Mouse (Mus musculus) kidney, embryonic 14.5 days (tissue): ENCODE measurements around the gene Ppa2. TPM values are rescaled to one million over a fixed set of nuclear protein-coding genes. Genes with fewer than 3 reads are reported as not detected.

Experiments
- ATAC-seq: fragments of 200-750 bp; cut with Nextera tagmentation; 2 replicates; pipeline ENCODE4 v1.8.0; 2017; ENCODE audit warnings: moderate number of reproducible peaks, mild to moderate bottlenecking, moderate TSS enrichment, moderate library complexity; ENCODE audit not compliant: low FRiP score, low TSS enrichment
- H3K27ac ChIP-seq: fragments of 300-500 bp; sonication (generic); 2 replicates; pipeline ENCODE4 v1.5.1; 2014; ENCODE audit warnings: low read depth, mild to moderate bottlenecking, low read length, moderate library complexity, mixed read lengths
- H3K27me3 ChIP-seq: fragments of 300-500 bp; sonication (generic); 2 replicates; pipeline ENCODE4 v1.6.1; 2014; ENCODE audit warnings: mild to moderate bottlenecking, low read length; ENCODE audit not compliant: control insufficient read depth, insufficient read depth
- H3K36me3 ChIP-seq: fragments of 300-500 bp; sonication (generic); 2 replicates; pipeline ENCODE4 v1.6.1; 2014; ENCODE audit warnings: low read length, mixed read lengths; ENCODE audit not compliant: control insufficient read depth, insufficient read depth
- H3K4me1 ChIP-seq: fragments of 300-500 bp; sonication (generic); 2 replicates; pipeline ENCODE4 v1.6.1; 2014; ENCODE audit warnings: low read length, mixed read lengths; ENCODE audit not compliant: control insufficient read depth, insufficient read depth
- H3K4me2 ChIP-seq: fragments of 300-500 bp; sonication (generic); replicated peaks from 2 replicates; pipeline ENCODE4 v1.6.1; 2014; ENCODE audit warnings: low read depth, mild to moderate bottlenecking, low read length
- H3K4me3 ChIP-seq: fragments of 300-500 bp; sonication (generic); 2 replicates; pipeline ENCODE4 v1.5.1; 2014; ENCODE audit warnings: mild to moderate bottlenecking, low read length
- H3K9ac ChIP-seq: fragments of 300-500 bp; sonication (generic); 2 replicates; pipeline ENCODE4 v1.6.1; 2014; ENCODE audit warnings: low read depth, mild to moderate bottlenecking, low read length, moderate library complexity
- H3K9me3 ChIP-seq: fragments of 300-500 bp; sonication (generic); 2 replicates; pipeline ENCODE4 v1.6.1; 2016; ENCODE audit warnings: low read length; ENCODE audit not compliant: control insufficient read depth
- WGBS: fragments of 180-500 bp; shearing (Covaris S2); extraction: QIAGEN DNeasy Blood & Tissue Kit; methylation state at CpG from one replicate; pipeline ENCODE4 v1.1.7; 2014; 5-methylcytosine and 5-hydroxymethylcytosine counted together
- polyA plus RNA-seq: library from polyadenylated mRNA; unstranded; fragments of >200 nt; fragmentation: Nextera tagmentation; extraction: Ambion mirVana; gene quantifications from 2 replicates; pipeline ENCODE4 v1.2.1, GENCODE M21; 2014

Gene Ppa2
- polyA plus RNA-seq, 1 experiment from 2014 or later: 96.9 TPM

GRCm38 (mm10) chr3:133321928-133322327, 12.0 kb downstream of the Ppa2 start:
- 91% methylated on average over 10 of the region's 10 CpGs for WGBS
- Histone ChIP-seq H3K36me3 (0 out of 2 replicates have a peak, but pooled peaks cover 2% of the 10 kb centered on the region), H3K9ac (no peak overlapping the region), H3K4me2 (no peak overlapping the region), H3K9me3 (0 out of 2 replicates have a peak, but pooled peaks cover 3% of the 10 kb centered on the region), H3K4me1 (no peaks in the 10 kb centered on the region), H3K4me3 (no peak overlapping the region), H3K27ac (no peak overlapping the region), H3K27me3 (no peaks in the 10 kb centered on the region)
- no peak for ATAC-seq

GRCm38 (mm10) chr3:133322552-133322951, 12.6 kb downstream of the Ppa2 start:
- no peaks in the 10 kb centered on the region for H3K4me1 ChIP-seq
- no peak overlapping the region for H3K9ac ChIP-seq
- H3K4me3 ChIP-seq: no peak overlapping the region
- 0 out of 2 replicates have a peak, but pooled peaks cover 3% of the 10 kb centered on the region for H3K9me3 ChIP-seq
- no peak for ATAC-seq
- 77% methylated on average over 4 of the region's 4 CpGs for WGBS
- no peak overlapping the region for H3K27ac ChIP-seq
- H3K27me3 ChIP-seq: no peaks in the 10 kb centered on the region
- 0 out of 2 replicates have a peak, but pooled peaks cover 2% of the 10 kb centered on the region for H3K36me3 ChIP-seq
- H3K4me2 ChIP-seq: no peak overlapping the region

- peak; percentile 77 for ATAC-seq
- Histone ChIP-seq H3K9me3 (0 out of 2 replicates have a peak, but pooled peaks cover 3% of the 10 kb centered on the region), H3K4me1 (no peaks in the 10 kb centered on the region), H3K4me2 (no peak overlapping the region), H3K4me3 (no peak overlapping the region), H3K27me3 (no peaks in the 10 kb centered on the region), H3K9ac (no peak overlapping the region), H3K36me3 (0 out of 2 replicates have a peak, but pooled peaks cover 2% of the 10 kb centered on the region), H3K27ac (no peak overlapping the region)
- WGBS: 32% methylated on average over 5 of the region's 5 CpGs
These were observed 15.2 kb downstream of the Ppa2 start for GRCm38 (mm10) chr3:133325135-133325534.

GRCm38 (mm10) chr3:133328551-133328950, 18.6 kb downstream of the Ppa2 start:
- H3K4me2 ChIP-seq: no peak overlapping the region
- H3K9me3 ChIP-seq: no peaks in the 10 kb centered on the region
- no peaks in the 10 kb centered on the region for H3K4me1 ChIP-seq
- WGBS: 94% methylated on average over 13 of the region's 13 CpGs
- no peaks in the 10 kb centered on the region for H3K27me3 ChIP-seq
- no peak overlapping the region for H3K27ac ChIP-seq
- no peak overlapping the region for H3K4me3 ChIP-seq
- H3K9ac ChIP-seq: no peak overlapping the region
- ATAC-seq: no peak
- H3K36me3 ChIP-seq: no peaks in the 10 kb centered on the region

- Histone ChIP-seq H3K36me3 (no peaks in the 10 kb centered on the region), H3K4me3 (no peak overlapping the region), H3K4me2 (no peak overlapping the region), H3K4me1 (no peaks in the 10 kb centered on the region), H3K27me3 (no peaks in the 10 kb centered on the region), H3K9ac (no peak overlapping the region), H3K9me3 (no peaks in the 10 kb centered on the region), H3K27ac (no peak overlapping the region)
- no peak for ATAC-seq
- 84% methylated on average over 2 of the region's 2 CpGs for WGBS
These were observed 19.5 kb downstream of the Ppa2 start for GRCm38 (mm10) chr3:133329406-133329805.

GRCm38 (mm10) chr3:133331184-133331866, 21.4 kb downstream of the Ppa2 start:
- H3K4me2 ChIP-seq: no peak overlapping the region
- no peaks in the 10 kb centered on the region for H3K36me3 ChIP-seq
- no peak overlapping the region for H3K4me3 ChIP-seq
- H3K27ac ChIP-seq: no peak overlapping the region
- no peaks in the 10 kb centered on the region for H3K4me1 ChIP-seq
- ATAC-seq: no peak
- WGBS: 55% methylated on average over 15 of the region's 15 CpGs
- H3K27me3 ChIP-seq: no peaks in the 10 kb centered on the region
- H3K9ac ChIP-seq: no peak overlapping the region
- no peaks in the 10 kb centered on the region for H3K9me3 ChIP-seq

- ATAC-seq: no peak
- no peak overlapping the region for H3K4me3 ChIP-seq
- no peak overlapping the region for H3K9ac ChIP-seq
- no peaks in the 10 kb centered on the region for H3K9me3 ChIP-seq
- H3K4me2 ChIP-seq: no peak overlapping the region
- H3K36me3 ChIP-seq: no peaks in the 10 kb centered on the region
- no peaks in the 10 kb centered on the region for H3K4me1 ChIP-seq
- H3K27me3 ChIP-seq: no peaks in the 10 kb centered on the region
- 95% methylated on average over 5 of the region's 5 CpGs for WGBS
- no peak overlapping the region for H3K27ac ChIP-seq
These were observed 22.4 kb downstream of the Ppa2 start for GRCm38 (mm10) chr3:133332280-133332679.

GRCm38 (mm10) chr3:133333267-133334170, 23.6 kb downstream of the Ppa2 start:
- Histone ChIP-seq H3K36me3 (no peaks in the 10 kb centered on the region), H3K4me3 (no peak overlapping the region), H3K9me3 (no peaks in the 10 kb centered on the region), H3K27ac (no peak overlapping the region), H3K4me2 (no peak overlapping the region), H3K4me1 (no peaks in the 10 kb centered on the region), H3K27me3 (no peaks in the 10 kb centered on the region), H3K9ac (no peak overlapping the region)
- ATAC-seq: no peak
- WGBS: 88% methylated on average over 15 of the region's 15 CpGs

- WGBS: 88% methylated on average over 5 of the region's 5 CpGs
- ATAC-seq: no peak
- Histone ChIP-seq H3K4me1 (no peaks in the 10 kb centered on the region), H3K36me3 (no peaks in the 10 kb centered on the region; the same call in 1 of the 2 replicates), H3K27me3 (no peaks in the 10 kb centered on the region), H3K4me2 (no peak overlapping the region), H3K27ac (no peak overlapping the region), H3K9ac (no peak overlapping the region), H3K9me3 (no peaks in the 10 kb centered on the region), H3K4me3 (no peak overlapping the region)
These were observed 24.8 kb downstream of the Ppa2 start for GRCm38 (mm10) chr3:133334691-133335090.
